Mouse (Mus musculus): ENCODE data around the gene Acat3. TPM values are rescaled to one million over a fixed set of nuclear protein-coding genes. Genes with fewer than 3 reads are reported as not detected.

Gene Acat3
- polyA plus RNA-seq, 1 experiment from 2014 or later: 0.39 TPM

- no peak for ATAC-seq (ENCODE audit: low FRiP score, low read depth)
- no peaks in the 10 kb centered on the region for H3K4me1 ChIP-seq (replicated peaks)
- whole genome bisulfite sequencing: 79% methylated on average over 15 of the region's 15 CpGs
Measured at GRCm38 (mm10) chr17:12887021-12887775, 53.2 kb downstream of the Acat3 start.

GRCm38 (mm10) chr17:12886620-12887019 is 53.8 kb downstream of the Acat3 start:
- 45% methylated on average over 6 of the region's 6 CpGs for WGBS
- no peak for ATAC-seq (ENCODE audit: low FRiP score, low read depth)

More at GRCm38 (mm10) chr17:12887021-12887775, 53.2 kb downstream of the Acat3 start:
- Histone ChIP-seq H3K9me3 (no peaks in the 10 kb centered on the region), H3K4me3 (no peak overlapping the region), H3K4me2 (no peak overlapping the region), H3K9ac (no peak overlapping the region), H3K27ac (replicated peaks) (no peak overlapping the region), H3K36me3 (no peaks in the 10 kb centered on the region), H3K27me3 (no peaks in the 10 kb centered on the region)

GRCm38 (mm10) chr17:12881216-12881615 is 59.2 kb downstream of the Acat3 start:
- no peak overlapping the region for H3K4me3 ChIP-seq
- WGBS: 92% methylated on average over 1 of the region's 1 CpGs
- no peaks in the 10 kb centered on the region for H3K9me3 ChIP-seq
- H3K4me2 ChIP-seq: no peak overlapping the region
- H3K27me3 ChIP-seq: peaks cover 3% of the 10 kb centered on the region; the same call in 1 of the 2 replicates
- H3K36me3 ChIP-seq: no peaks in the 10 kb centered on the region
- no peak for ATAC-seq (ENCODE audit: low FRiP score, low read depth)
- peaks cover 8% of the 10 kb centered on the region for H3K4me1 ChIP-seq (replicated peaks)
- H3K9ac ChIP-seq: no peak overlapping the region
- no peak overlapping the region for H3K27ac ChIP-seq (replicated peaks)

More at GRCm38 (mm10) chr17:12886620-12887019, 53.8 kb downstream of the Acat3 start:
- Histone ChIP-seq H3K27me3 (no peaks in the 10 kb centered on the region), H3K9ac (no peak overlapping the region), H3K4me2 (no peak overlapping the region), H3K27ac (replicated peaks) (no peak overlapping the region), H3K9me3 (no peaks in the 10 kb centered on the region), H3K4me1 (replicated peaks) (no peaks in the 10 kb centered on the region), H3K36me3 (no peaks in the 10 kb centered on the region), H3K4me3 (no peak overlapping the region)

GRCm38 (mm10) chr17:12880178-12880577 is 60.2 kb downstream of the Acat3 start:
- Histone ChIP-seq H3K9ac (no peak overlapping the region; the same call in 1 of the 2 replicates), H3K36me3 (no peaks in the 10 kb centered on the region), H3K4me3 (peak overlapping the region; percentile 4; the same call in 1 of the 2 replicates), H3K4me1 (replicated peaks) (peaks cover 8% of the 10 kb centered on the region), H3K27ac (replicated peaks) (no peak overlapping the region), H3K4me2 (peak overlapping the region; percentile 46), H3K9me3 (no peaks in the 10 kb centered on the region), H3K27me3 (peaks cover 3% of the 10 kb centered on the region; the same call in 1 of the 2 replicates)
- ATAC-seq (ENCODE audit: low FRiP score, low read depth): peak; percentile 84
- 4% methylated on average over 14 of the region's 14 CpGs for WGBS

- Histone ChIP-seq H3K9ac (no peak within 1 kb of the TSS), H3K27ac (replicated peaks) (no peak within 1 kb of the TSS), H3K36me3 (no peaks in the 10 kb centered on the region), H3K4me2 (no peak within 1 kb of the TSS), H3K4me3 (no peak within 1 kb of the TSS), H3K9me3 (no peaks in the 10 kb centered on the region), H3K4me1 (replicated peaks) (peaks cover 8% of the 10 kb centered on the region), H3K27me3 (peaks cover 3% of the 10 kb centered on the region; the same call in 1 of the 2 replicates)
- ATAC-seq (ENCODE audit: low FRiP score, low read depth): no peak
- WGBS: 79% methylated on average over 5 of the region's 5 CpGs
Measured at GRCm38 (mm10) chr17:12875734-12876133, 64.7 kb downstream of the Acat3 start, which contains the start of gene Mrgprh. Gene Mrgprh (plus strand): TSS chr17:12876034.

Other genes starting within 250 kb of the Acat3 start
- gene Igf2r, start 170.9 kb downstream of the Acat3 start, polyA plus RNA-seq (2015; fragmentation: Nextera tagmentation; extraction: Ambion mirVana): 9.1 and 10.2 TPM in 2 replicates
- gene Mas1, start 72.5 kb downstream of the Acat3 start, polyA plus RNA-seq (2015; fragmentation: Nextera tagmentation; extraction: Ambion mirVana): 0.12 TPM in 1 of 2 replicates, not detected in the other
- not detected in 2 replicates for gene Mrgprh, start 64.6 kb downstream of the Acat3 start, polyA plus RNA-seq (2015; fragmentation: Nextera tagmentation; extraction: Ambion mirVana)
- 1.7 and 2.5 TPM in 2 replicates for gene Pnldc1, start 30.4 kb downstream of the Acat3 start, polyA plus RNA-seq (2015; fragmentation: Nextera tagmentation; extraction: Ambion mirVana)
- gene Tcp1, start 24.9 kb downstream of the Acat3 start, polyA plus RNA-seq (2015; fragmentation: Nextera tagmentation; extraction: Ambion mirVana): 324 and 343 TPM in 2 replicates
- 118 and 125 TPM in 2 replicates for gene Mrpl18, start 24.3 kb downstream of the Acat3 start, polyA plus RNA-seq (2015; fragmentation: Nextera tagmentation; extraction: Ambion mirVana)
- 331 and 333 TPM in 2 replicates for gene Acat2, start 20.1 kb upstream of the Acat3 start, polyA plus RNA-seq (2015; fragmentation: Nextera tagmentation; extraction: Ambion mirVana)
- 123 and 124 TPM in 2 replicates for gene Wtap, start 53.6 kb upstream of the Acat3 start, polyA plus RNA-seq (2015; fragmentation: Nextera tagmentation; extraction: Ambion mirVana)
- 134 and 143 TPM in 2 replicates for gene Sod2, start 66.2 kb upstream of the Acat3 start, polyA plus RNA-seq (2015; fragmentation: Nextera tagmentation; extraction: Ambion mirVana)
- gene Gpr31b, start 111.7 kb upstream of the Acat3 start, polyA plus RNA-seq (2015; fragmentation: Nextera tagmentation; extraction: Ambion mirVana): 0.22 and 0.35 TPM in 2 replicates
- gene Tcp10b, start 120.5 kb upstream of the Acat3 start, polyA plus RNA-seq (2015; fragmentation: Nextera tagmentation; extraction: Ambion mirVana): 0.10 and 0.21 TPM in 2 replicates
- 0.08 TPM in 1 of 2 replicates, not detected in the other for gene Unc93a, start 191.2 kb upstream of the Acat3 start, polyA plus RNA-seq (2015; fragmentation: Nextera tagmentation; extraction: Ambion mirVana)